Mouse (Mus musculus) lung, adult 2 months (tissue): ENCODE data around the gene Necap1. TPM values are rescaled to one million over a fixed set of nuclear protein-coding genes. Genes with fewer than 3 reads are reported as not detected.

Experiments used
- DNase-seq: peaks from one replicate; pipeline ENCODE4 v3.0.0; 2022
- H3K4me1 ChIP-seq: fragments of 200-500 bp; 2 replicates; pipeline ENCODE4 v1.6.1; 2011; ENCODE audit warnings: low read length; ENCODE audit not compliant: control insufficient read depth, insufficient read depth
- H3K4me3 ChIP-seq: fragments of 200-500 bp; replicated peaks from 2 replicates; pipeline ENCODE3; 2011; ENCODE audit warnings: low read depth, mild to moderate bottlenecking, control low read depth, low read length; ENCODE audit errors: extremely low read depth
- CTCF ChIP-seq: fragments of 200-500 bp; IDR thresholded peaks from 2 replicates; pipeline ENCODE4 v1.5.1; 2011; ENCODE audit warnings: mild to moderate bottlenecking, low read length, control low read depth; ENCODE audit not compliant: insufficient read depth
- POLR2A ChIP-seq: fragments of 200-500 bp; IDR thresholded peaks from 2 replicates; pipeline ENCODE4 v1.6.1; 2011; ENCODE audit warnings: low read depth, mild to moderate bottlenecking, control low read depth, low read length, borderline replicate concordance; ENCODE audit errors: extremely low read depth
- WGBS: fragments of 180-500 bp; shearing (Covaris S2); methylation state at CpG from one replicate; pipeline ENCODE4 v1.1.7; 2018; 5-methylcytosine and 5-hydroxymethylcytosine counted together
- polyA plus RNA-seq: library from polyadenylated mRNA; depleted of rRNA; stranded (reverse); fragments of >200 nt; gene quantifications from 2 replicates; pipeline ENCODE4 v1.2.3, GENCODE M21; 2012; rRNA removed

Necap1 gene
- polyA plus RNA-seq: 11.5 and 16.7 TPM in 2 replicates

DNA sequence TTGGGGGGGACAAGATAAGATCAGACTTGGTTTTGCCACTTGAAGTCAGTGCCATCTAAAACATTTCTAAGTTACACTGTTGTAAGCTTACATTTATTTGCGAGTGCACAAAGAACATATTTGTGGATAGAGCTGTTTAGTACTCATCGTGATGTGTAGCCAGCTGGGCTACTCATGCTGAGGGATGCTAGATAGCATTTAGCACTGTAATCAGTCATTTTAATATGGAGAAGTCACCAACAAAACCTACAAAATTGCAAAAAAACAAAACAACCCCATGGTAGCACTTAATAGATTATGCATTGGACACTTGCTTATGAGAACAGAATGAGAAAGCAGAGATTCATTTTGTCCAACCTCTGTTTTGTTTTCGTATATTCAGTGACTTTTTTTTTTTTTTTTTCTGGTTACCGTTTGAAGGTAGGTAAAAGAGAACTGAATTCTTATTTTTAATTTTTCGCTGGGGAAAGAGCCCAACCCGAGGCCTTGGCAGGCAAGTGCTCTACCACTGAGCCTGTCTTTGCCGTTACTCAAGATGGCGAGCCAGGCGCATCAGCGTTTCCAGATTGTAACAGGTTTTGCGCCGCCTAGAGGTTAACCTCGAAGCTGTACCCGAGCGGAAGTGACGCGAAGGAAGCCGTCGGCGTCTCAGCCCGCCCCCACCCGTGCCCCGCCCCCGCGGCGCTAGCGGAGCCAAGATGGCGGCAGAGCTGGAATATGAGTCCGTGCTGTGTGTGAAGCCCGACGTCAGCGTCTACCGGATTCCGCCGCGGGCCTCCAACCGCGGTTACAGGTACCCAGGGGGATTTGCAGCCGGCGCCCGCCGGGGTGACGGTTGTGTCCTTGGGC lies at the start of gene Necap1:
Gene Necap1, plus strand, starts transcription at position 604 of the 849 bp plus-strand sequence.
- TF ChIP-seq POLR2A: peak; percentile 82; the same call in 1 of the 2 replicates
- TF ChIP-seq CTCF: peak; percentile 79
- 6% methylated on average over 43 of the region's 43 CpGs for WGBS
- H3K4me1 ChIP-seq: peaks cover 8% of the 10 kb centered on the region
- DNase-seq: peak; percentile 96
- H3K4me3 ChIP-seq: peak within 1 kb of the TSS; percentile 99

DNA sequence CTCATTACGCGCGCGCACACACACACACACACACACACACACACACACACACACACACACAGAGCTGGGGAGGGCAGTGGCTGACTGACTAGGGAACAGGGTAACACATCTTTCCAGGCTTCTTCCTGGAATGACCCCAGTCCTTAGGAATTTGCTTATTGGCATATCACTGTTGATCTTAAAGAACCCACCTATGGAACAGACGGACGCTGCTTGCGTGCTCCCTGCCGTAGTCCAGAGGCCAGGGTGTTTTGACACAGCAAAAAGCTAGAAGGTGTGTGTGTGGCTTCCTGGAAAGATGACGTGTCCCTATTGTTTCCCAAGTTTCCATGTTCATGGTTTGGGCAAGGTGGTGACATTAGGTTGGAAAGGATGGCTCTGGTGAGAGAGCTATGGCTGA lies 49.1 kb upstream of the Necap1 start:
- TF ChIP-seq CTCF: no peak
- TF ChIP-seq POLR2A: no peak
- Histone ChIP-seq H3K4me1 (peaks cover 31% of the 10 kb centered on the region), H3K4me3 (no peak overlapping the region)
- no peak for DNase-seq
- 73% methylated on average over 9 of the region's 9 CpGs for WGBS

DNA sequence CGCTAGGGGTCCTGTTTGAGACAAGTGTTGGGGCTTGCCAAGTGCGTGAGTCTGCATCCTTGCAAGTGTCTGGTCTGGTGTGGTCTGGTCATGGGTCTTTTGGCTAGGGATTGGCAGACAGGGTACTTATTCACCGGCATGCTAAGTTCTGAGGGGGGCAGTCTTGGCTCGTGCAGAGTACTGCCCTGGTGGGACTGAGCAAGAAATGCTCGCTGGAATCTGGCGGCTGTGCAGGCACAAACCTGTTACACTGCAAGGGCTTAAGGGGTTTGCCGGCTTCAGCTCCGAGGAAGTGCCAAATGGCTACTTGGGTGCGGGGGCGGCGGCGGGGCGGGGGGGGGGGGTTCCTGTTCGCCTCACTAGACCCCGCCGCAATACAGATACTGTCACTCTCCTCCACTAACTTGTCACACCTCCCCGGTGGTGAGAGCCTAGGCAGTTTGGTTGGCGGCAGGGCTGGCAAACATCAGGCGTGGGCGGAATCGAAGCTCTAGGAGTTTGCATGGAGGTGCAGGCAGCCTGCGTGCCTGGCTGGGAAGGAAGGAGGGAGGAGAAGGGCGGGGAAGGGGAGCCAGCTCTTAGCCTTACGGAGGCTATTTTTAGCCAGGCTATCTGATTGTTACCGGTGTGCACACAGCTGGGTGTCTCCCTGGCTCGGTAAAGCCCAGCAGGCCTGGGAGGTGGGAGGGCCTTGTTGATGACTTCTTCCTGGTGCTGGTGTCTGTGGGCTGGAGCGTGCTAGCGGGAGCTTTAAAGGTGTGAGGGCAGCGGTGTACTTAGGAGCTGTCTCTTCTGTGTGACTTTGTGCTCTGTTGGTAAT lies 48.1 kb upstream of the Necap1 start:
- Histone ChIP-seq H3K4me1 (peaks cover 30% of the 10 kb centered on the region), H3K4me3 (peak overlapping the region; percentile 55)
- 4% methylated on average over 29 of the region's 29 CpGs for WGBS
- peak; percentile 16; the same call in 1 of the 2 replicates for TF ChIP-seq POLR2A
- TF ChIP-seq CTCF: no peak
- peak; percentile 54 for DNase-seq

DNA sequence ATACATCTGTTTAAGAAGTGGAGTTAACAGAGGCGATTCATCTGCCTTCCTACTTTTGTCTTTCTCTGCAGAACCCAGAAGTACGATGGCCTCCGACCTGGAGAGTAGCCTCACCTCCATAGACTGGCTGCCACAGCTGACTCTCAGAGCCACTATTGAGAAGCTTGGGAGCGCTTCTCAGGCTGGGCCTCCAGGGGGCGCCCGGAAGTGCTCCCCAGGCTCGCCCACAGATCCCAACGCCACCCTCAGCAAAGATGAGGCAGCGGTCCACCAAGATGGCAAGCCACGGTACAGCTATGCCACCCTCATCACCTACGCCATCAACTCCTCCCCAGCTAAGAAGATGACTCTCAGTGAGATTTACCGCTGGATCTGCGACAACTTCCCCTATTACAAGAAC lies 46.2 kb upstream of the Necap1 start:
- TF ChIP-seq CTCF (peak; percentile 11; the same call in 1 of the 2 replicates), POLR2A (no peak)
- peaks cover 20% of the 10 kb centered on the region for H3K4me1 ChIP-seq
- DNase-seq: peak; percentile 22
- no peak overlapping the region for H3K4me3 ChIP-seq
- WGBS: 53% methylated on average over 13 of the region's 13 CpGs

DNA sequence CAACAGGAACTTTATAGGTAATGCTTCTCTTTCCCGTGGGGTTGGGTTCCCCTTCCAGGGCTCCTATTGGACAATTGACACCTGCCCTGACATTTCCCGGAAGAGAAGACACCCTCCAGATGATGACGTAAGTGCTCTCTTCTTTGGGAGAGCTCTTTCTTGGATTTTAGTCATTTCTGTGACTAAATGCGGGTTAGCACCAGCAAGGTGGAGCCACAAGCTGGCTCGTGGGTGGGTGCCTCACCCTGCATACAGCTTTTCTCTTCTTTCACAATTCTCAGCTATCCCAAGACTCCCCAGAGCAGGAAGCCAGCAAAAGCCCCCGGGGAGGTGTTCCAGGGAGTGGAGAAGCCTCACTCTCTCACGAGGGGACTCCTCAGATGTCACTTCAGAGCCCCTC lies 41.4 kb upstream of the Necap1 start:
- DNase-seq: no peak
- whole genome bisulfite sequencing: 79% methylated on average over 7 of the region's 7 CpGs
- Histone ChIP-seq H3K4me3 (no peak overlapping the region), H3K4me1 (no peaks in the 10 kb centered on the region)
- no peak for TF ChIP-seq CTCF
- no peak for TF ChIP-seq POLR2A

DNA sequence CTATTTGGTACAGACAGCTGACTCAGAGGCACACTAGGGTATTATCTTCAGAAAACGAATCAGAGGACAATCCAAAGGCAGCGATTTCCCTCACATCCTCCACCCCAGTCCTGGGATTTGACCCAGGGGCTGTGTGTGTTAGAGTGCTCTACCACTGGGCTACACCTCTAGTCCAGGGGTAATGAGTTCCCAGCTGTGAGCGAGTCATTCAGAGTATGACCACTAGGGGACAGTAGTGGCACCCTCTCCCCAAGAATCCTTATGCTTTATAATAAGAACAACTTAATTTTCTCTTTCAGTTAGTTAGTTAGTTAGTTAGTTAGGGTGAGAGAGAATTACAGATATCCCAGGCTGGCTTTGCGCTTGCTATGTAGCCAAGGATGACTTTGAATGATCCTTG lies 39.9 kb upstream of the Necap1 start:
- 72% methylated on average over 4 of the region's 4 CpGs for WGBS
- no peaks in the 10 kb centered on the region for H3K4me1 ChIP-seq
- TF ChIP-seq CTCF (peak; percentile 66), POLR2A (no peak)
- no peak overlapping the region for H3K4me3 ChIP-seq
- DNase-seq: peak; percentile 43

DNA sequence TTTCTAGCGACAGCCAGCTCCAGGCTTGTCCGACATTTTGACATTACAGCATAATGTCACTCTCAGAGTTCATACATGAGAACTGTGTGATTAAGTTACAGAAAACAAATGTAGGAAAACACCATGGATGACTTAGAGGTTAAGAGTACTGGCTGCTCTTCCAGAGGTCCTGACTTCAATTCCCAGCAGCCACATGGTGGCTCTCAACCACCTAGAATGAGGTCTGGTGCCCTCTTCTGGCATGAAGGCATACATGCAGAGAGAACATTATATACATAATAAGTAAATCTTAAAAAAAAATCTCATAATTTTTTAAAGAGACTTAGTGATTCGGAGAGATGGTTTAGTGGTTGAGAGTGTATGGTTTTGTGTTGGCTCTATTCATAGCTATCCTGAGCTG lies 37.3 kb upstream of the Necap1 start:
- H3K4me3 ChIP-seq: no peak overlapping the region
- whole genome bisulfite sequencing: 100% methylated on average over 3 of the region's 3 CpGs
- no peak for TF ChIP-seq CTCF
- TF ChIP-seq POLR2A: no peak
- DNase-seq: no peak
- no peaks in the 10 kb centered on the region for H3K4me1 ChIP-seq

DNA sequence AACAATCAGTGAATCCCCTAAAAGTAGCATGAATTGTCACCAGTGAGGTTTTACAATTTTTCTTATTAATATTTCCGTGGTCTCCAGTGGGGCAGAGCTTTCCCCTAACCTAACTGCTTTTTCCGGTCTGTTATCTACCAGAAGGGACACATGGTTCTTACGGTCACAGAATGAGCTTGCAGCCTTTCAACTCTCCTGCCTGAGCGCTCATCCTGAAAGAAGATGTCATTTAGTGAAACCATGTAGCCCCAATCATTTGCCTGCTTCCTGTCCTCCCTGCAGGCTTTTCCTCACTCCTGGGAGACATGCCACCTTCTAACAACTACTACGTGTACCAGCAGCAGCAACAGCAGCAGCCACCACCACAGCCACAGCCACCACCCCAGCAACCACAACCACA lies 36.7 kb upstream of the Necap1 start:
- WGBS: 91% methylated on average over 5 of the region's 5 CpGs
- Histone ChIP-seq H3K4me1 (no peaks in the 10 kb centered on the region), H3K4me3 (no peak overlapping the region)
- TF ChIP-seq POLR2A (no peak), CTCF (no peak)
- DNase-seq: no peak

DNA sequence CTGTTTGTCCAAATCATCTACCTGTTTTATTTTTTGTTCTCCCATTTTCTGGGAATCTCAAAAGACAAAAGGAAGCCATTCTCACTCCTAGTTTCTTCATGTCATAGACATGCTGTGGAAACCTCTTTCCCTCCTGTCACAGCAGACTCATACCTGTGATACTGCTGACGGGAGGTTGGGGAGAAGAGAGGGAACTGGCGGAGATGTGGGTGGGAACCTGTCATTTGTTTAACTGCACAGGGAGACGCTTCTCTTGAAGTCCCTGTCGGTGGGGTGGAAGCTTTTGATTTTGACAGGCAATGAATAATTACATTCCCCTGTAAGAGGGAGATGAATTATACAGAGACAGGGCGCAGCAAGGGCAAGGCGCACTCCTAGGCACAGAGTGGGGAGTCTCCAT lies 30.5 kb upstream of the Necap1 start:
- no peak for DNase-seq
- 72% methylated on average over 6 of the region's 6 CpGs for WGBS

More for the DNA sequence above, 30.5 kb upstream of the Necap1 start:
- TF ChIP-seq CTCF: no peak
- TF ChIP-seq POLR2A: no peak
- Histone ChIP-seq H3K4me1 (no peaks in the 10 kb centered on the region), H3K4me3 (no peak overlapping the region)
